Mouse (Mus musculus) C2C12 (cell line): ENCODE results near the gene Zgrf1. TPM values are rescaled to one million over a fixed set of nuclear protein-coding genes. Genes with fewer than 3 reads are reported as not detected.

ENCODE experiments used
- H3K27me3 ChIP-seq: one replicate; pipeline ENCODE4 v1.6.1; 2011; ENCODE audit not compliant: control insufficient read depth, insufficient read depth, insufficient read length
- H3K36me3 ChIP-seq: one replicate; pipeline ENCODE4 v1.6.1; 2011; ENCODE audit not compliant: control insufficient read depth, insufficient read depth
- H3K4me3 ChIP-seq: one replicate; pipeline ENCODE4 v1.5.1; 2011; ENCODE audit warnings: mild to moderate bottlenecking, control low read depth; ENCODE audit not compliant: poor library complexity, insufficient read depth, severe bottlenecking
- H3K79me2 ChIP-seq: one replicate; pipeline ENCODE4 v1.6.1; 2011; ENCODE audit not compliant: control insufficient read depth, insufficient read depth
- H3K79me3 ChIP-seq: one replicate; pipeline ENCODE4 v1.6.1; 2011; ENCODE audit warnings: low read depth, control low read depth
- H3ac ChIP-seq: one replicate; pipeline ENCODE3; 2011; ENCODE audit warnings: low read depth; ENCODE audit not compliant: control insufficient read depth, insufficient read length
- CEBPB ChIP-seq: IDR thresholded peaks from one replicate; pipeline ENCODE4 v1.6.1; 2011; ENCODE audit warnings: low read depth, mild to moderate bottlenecking, control low read depth, moderate library complexity
- CTCF ChIP-seq: IDR thresholded peaks from one replicate; pipeline ENCODE4 v1.5.1; 2011; ENCODE audit not compliant: control insufficient read depth, insufficient read depth, insufficient read length
- FOSL1 ChIP-seq: IDR thresholded peaks from one replicate; pipeline ENCODE4 v1.8.0; 2011; ENCODE audit warnings: mild to moderate bottlenecking, low read length; ENCODE audit not compliant: poor library complexity, insufficient read depth, severe bottlenecking
- MAX ChIP-seq: IDR thresholded peaks from one replicate; pipeline ENCODE4 v1.6.1; 2011; ENCODE audit warnings: mild to moderate bottlenecking, control low read depth
- MYOD1 ChIP-seq: IDR thresholded peaks from one replicate; pipeline ENCODE4 v1.6.1; 2011; ENCODE audit warnings: low read depth; ENCODE audit not compliant: control insufficient read depth, insufficient read length
- MYOG ChIP-seq: IDR thresholded peaks from one replicate; pipeline ENCODE4 v1.6.1; 2011; ENCODE audit not compliant: control insufficient read depth, insufficient read length; ENCODE audit errors: extremely low read depth
- USF1 ChIP-seq: IDR thresholded peaks from one replicate; pipeline ENCODE4 v1.6.1; 2011; ENCODE audit warnings: low read depth, mild to moderate bottlenecking, control low read depth, moderate library complexity
- polyA plus RNA-seq: library from polyadenylated mRNA; unstranded; fragments of >200 nt; fragmentation: generic; extraction: Trizol; gene quantifications from one replicate; pipeline ENCODE4 v1.2.1, GENCODE M21; 2012; ENCODE audit warnings: missing spikeins

The Zgrf1 gene
- polyA plus RNA-seq, 1 experiment: 1.6 TPM

DNA sequence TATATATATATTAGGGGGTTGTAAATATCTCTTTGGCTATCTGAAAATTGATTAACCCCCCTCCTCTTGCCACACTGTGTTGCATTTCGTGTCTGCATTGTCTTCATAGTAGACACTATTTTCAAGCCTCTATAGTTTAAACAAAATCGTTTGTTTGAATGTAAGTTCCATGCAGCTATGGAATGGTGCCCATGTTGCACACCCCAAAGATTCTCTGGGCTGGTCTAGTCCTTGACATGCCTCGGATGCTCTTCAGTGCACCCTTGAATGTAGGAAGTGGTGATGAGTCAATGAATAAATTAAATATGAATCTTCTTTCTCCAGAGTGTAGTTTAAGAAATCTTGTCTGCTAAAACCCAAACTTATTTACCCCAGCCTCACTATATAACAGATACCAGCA lies 73.2 kb downstream of the Zgrf1 start:
- peaks cover 24% of the 10 kb centered on the region for H3K27me3 ChIP-seq
- TF ChIP-seq CTCF: no peak
- no peak for TF ChIP-seq MYOG
- TF ChIP-seq FOSL1: no peak
- no peak for TF ChIP-seq MYOD1
- no peak for TF ChIP-seq USF1
- TF ChIP-seq MAX: no peak
- no peak for TF ChIP-seq CEBPB
- no peak overlapping the region for H3K4me3 ChIP-seq
- H3K36me3 ChIP-seq: no peaks in the 10 kb centered on the region
- H3K79me3 ChIP-seq: no peaks in the 10 kb centered on the region
- no peaks in the 10 kb centered on the region for H3K79me2 ChIP-seq
- no peak overlapping the region for H3ac ChIP-seq

DNA sequence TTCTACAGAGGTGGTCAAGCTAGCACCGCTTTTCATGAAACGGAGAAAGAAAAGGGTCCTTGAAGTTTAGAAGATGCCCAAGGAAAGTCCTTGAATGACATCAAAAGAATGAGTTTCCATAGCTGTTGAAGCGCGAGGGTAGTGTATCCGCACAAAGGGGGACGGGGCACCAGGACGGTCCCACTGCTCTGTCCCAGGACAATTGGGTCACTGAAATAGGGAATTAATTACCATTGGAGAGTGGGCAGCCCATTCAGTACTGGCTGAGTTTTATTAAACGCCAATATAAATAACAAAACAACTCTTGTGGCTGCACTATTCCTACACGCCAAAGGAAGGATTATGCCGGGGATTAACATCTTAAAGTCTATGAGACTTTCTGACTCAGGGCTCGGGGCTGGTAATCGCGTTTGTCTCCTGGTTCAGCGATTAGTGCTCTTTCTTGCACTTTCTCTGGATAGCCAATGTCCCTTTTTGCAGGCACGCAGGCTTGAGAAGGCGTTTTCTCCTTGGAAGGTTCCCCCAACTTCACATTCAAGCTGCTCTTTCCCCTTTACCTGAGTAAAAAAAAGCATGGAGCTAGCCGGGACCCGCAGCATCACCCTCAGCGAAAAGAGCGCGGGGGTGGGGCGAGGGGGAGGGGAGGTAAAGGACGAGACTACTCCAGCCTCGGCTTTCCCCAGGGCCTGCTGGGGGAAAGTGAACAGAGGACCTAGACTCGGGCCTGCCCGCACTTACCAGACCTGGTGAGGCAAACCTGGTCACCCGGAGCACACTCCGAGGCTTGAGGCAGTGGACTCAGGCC lies 74.1 kb downstream of the Zgrf1 start:
- Histone ChIP-seq H3K27me3 (peaks cover 33% of the 10 kb centered on the region), H3K36me3 (no peaks in the 10 kb centered on the region), H3K4me3 (no peak overlapping the region), H3K79me2 (no peaks in the 10 kb centered on the region), H3K79me3 (no peaks in the 10 kb centered on the region), H3ac (no peak overlapping the region)
- TF ChIP-seq FOSL1: no peak
- no peak for TF ChIP-seq MYOD1
- no peak for TF ChIP-seq USF1
- no peak for TF ChIP-seq CTCF
- no peak for TF ChIP-seq MAX
- no peak for TF ChIP-seq MYOG
- TF ChIP-seq CEBPB: no peak

DNA sequence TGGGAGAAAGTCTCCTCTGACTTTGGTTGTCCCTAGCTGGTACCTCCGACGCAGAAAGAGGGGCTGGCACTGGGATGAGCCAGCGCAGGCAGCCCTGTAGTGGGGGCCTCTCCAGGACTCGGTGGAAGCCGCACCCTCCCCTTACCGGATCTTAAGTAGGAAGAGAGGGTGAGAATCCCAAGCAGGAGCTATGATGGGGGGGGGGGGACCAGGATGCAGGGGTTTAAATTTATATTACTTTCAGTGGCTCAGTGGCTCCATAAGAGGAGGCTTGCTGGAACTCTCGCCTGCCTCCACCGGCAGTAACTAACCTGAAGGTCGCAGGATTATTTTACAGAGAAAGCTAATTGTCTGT lies 74.6 kb downstream of the Zgrf1 start:
- H3K79me2 ChIP-seq: no peaks in the 10 kb centered on the region
- no peak overlapping the region for H3K4me3 ChIP-seq
- H3K36me3 ChIP-seq: no peaks in the 10 kb centered on the region
- H3ac ChIP-seq: no peak overlapping the region
- TF ChIP-seq FOSL1 (no peak), USF1 (no peak), CEBPB (no peak), CTCF (no peak), MYOG (no peak), MAX (no peak), MYOD1 (no peak)
- H3K27me3 ChIP-seq: peaks cover 39% of the 10 kb centered on the region
- H3K79me3 ChIP-seq: no peaks in the 10 kb centered on the region

DNA sequence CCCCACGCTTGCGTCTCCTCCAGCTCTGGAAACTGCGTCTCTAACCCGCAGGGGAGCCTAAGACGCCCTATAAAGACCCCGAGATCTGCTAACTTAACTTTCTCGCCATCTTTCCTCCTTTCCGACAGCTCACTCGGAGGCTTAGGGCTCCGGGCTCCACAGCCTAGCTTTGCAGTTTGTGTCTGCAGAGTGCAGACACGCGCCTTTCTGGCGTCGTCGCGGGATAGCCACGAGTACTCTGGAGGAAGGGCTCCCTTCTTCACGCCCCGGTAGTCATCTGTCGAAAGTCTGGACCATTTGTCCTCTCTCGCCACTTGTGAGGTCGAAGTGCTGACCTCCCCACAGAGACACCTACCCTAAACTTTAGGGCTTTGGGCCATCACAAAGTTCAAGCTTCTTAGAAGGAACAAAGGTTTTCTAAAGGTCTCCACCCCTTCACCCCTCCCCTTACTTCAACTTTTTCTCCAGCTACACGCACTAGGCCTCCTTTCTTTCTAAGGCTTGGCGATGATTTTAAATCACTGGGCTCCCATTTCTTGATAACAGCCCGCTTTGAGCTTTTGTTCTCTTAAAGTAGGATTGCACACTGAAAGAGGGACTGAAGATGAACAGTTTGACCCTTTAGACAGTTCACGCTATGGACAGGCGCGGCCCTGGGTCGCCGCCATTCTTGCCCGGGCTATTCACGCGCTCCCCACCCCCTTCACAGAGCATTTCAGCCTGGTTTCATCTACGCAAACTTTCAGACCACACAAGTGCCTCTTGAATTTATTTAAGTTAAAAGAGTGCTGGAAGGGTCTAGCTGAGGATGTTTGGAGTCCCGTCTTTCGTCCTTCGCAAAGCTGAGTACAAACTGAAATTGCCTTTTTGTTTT lies 75.3 kb downstream of the Zgrf1 start:
- Histone ChIP-seq H3K36me3 (no peaks in the 10 kb centered on the region), H3K27me3 (peaks cover 45% of the 10 kb centered on the region), H3K4me3 (no peak overlapping the region), H3K79me2 (no peaks in the 10 kb centered on the region), H3ac (no peak overlapping the region), H3K79me3 (no peaks in the 10 kb centered on the region)
- TF ChIP-seq USF1 (no peak), MYOG (no peak), CTCF (no peak), MYOD1 (no peak), FOSL1 (no peak), MAX (no peak), CEBPB (no peak)

DNA sequence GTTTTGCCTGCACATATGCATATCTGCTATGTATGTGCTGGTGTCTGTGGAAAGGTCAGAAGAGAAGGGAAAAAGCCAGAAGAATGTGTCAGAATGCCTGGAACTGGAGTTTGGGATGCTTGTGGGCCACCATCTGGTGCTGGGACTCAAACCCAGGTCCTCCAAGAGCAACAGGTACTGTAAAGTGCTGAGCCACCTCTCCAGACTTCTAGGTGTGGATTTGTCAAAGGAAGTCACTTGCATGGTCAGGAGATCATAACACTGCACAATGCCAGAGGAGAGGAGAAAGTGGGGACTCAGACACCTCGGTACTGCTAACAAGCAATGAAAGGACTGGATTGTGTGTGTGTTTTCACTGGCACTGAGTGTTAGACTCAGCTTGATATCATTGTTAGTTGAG lies 76.9 kb downstream of the Zgrf1 start:
- H3K79me3 ChIP-seq: no peaks in the 10 kb centered on the region
- TF ChIP-seq MYOG (no peak), MYOD1 (no peak), CEBPB (no peak)
- H3K27me3 ChIP-seq: peaks cover 58% of the 10 kb centered on the region
- no peaks in the 10 kb centered on the region for H3K79me2 ChIP-seq
- no peak overlapping the region for H3ac ChIP-seq
- no peaks in the 10 kb centered on the region for H3K36me3 ChIP-seq
- H3K4me3 ChIP-seq: no peak overlapping the region
